Mouse (Mus musculus) G1E (cell line): ENCODE data around the gene Dmac2. TPM values are rescaled to one million over a fixed set of nuclear protein-coding genes. Genes with fewer than 3 reads are reported as not detected.

Experiments used
- ATAC-seq: 2 replicates; pipeline ENCODE4 v1.8.0; 2016; ENCODE audit warnings: mild to moderate bottlenecking; ENCODE audit not compliant: insufficient number of reproducible peaks, poor library complexity, low FRiP score, severe bottlenecking; ENCODE audit errors: extremely low read depth
- DNase-seq: peaks from one replicate; pipeline ENCODE4 v3.0.0; 2012; ENCODE audit warnings: low spot score
- H3K27me3 ChIP-seq: 2 replicates; pipeline ENCODE4 v1.6.1; 2012; ENCODE audit warnings: mild to moderate bottlenecking, low read length, inconsistent platforms; ENCODE audit not compliant: insufficient read depth
- H3K36me3 ChIP-seq: replicated peaks from 2 replicates; pipeline ENCODE3; 2012; ENCODE audit warnings: mild to moderate bottlenecking, inconsistent platforms
- H3K4me1 ChIP-seq: 2 replicates; pipeline ENCODE4 v1.6.1; 2012; ENCODE audit warnings: low read depth, low read length, inconsistent platforms, mixed read lengths; ENCODE audit not compliant: insufficient read depth
- H3K4me3 ChIP-seq: 2 replicates; pipeline ENCODE4 v1.5.1; 2012; ENCODE audit warnings: low read depth, mild to moderate bottlenecking, inconsistent platforms, low read length, moderate library complexity, mixed read lengths
- H3K9me3 ChIP-seq: replicated peaks from 2 replicates; pipeline ENCODE4 v1.6.1; 2012; ENCODE audit warnings: inconsistent platforms
- CTCF ChIP-seq: IDR thresholded peaks from 2 replicates; pipeline ENCODE4 v1.5.1; 2012; ENCODE audit warnings: low read depth, low read length, inconsistent platforms, mixed read lengths
- GATA1 ChIP-seq: IDR thresholded peaks from 2 replicates; pipeline ENCODE4 v1.6.1; 2012; ENCODE audit warnings: borderline replicate concordance, low read length, inconsistent platforms, mixed read lengths
- GATA2 ChIP-seq: IDR thresholded peaks from 2 replicates; pipeline ENCODE4 v1.6.1; 2012; ENCODE audit warnings: low read depth, low read length, inconsistent platforms, borderline replicate concordance
- POLR2AphosphoS5 ChIP-seq: IDR thresholded peaks from 2 replicates; pipeline ENCODE4 v1.6.1; 2012; ENCODE audit warnings: low read depth, low read length, inconsistent platforms; ENCODE audit not compliant: insufficient replicate concordance
- TAL1 ChIP-seq: conservative IDR thresholded peaks from 2 replicates; pipeline ENCODE4 v1.6.1; 2012; ENCODE audit warnings: low read depth, low read length, inconsistent platforms, mixed read lengths
- polyA plus RNA-seq: library from polyadenylated mRNA; stranded (reverse); fragments of >175 nt; gene quantifications from 2 replicates; pipeline ENCODE4 v1.2.3, GENCODE M21; 2012
- total RNA-seq, 2 experiments: library from RNA; stranded (forward) in 1 of 2; stranded (reverse) in 1 of 2; fragments of 200-1000 nt in 1 of 2; fragments of >200 nt in 1 of 2; fragmentation: Nextera tagmentation in 1 of 2; gene quantifications; 2 replicates each; pipeline ENCODE4 v1.2.3; 2014 to 2017

Gene Dmac2
- total and polyA plus RNA-seq, 3 experiments, result 17.8 to 34.2 (median 21.3) TPM

- TF ChIP-seq GATA1 (no peak), GATA2 (no peak), CTCF (no peak), POLR2AphosphoS5 (no peak), TAL1 (no peak)
- H3K4me3 ChIP-seq, result no peak overlapping the region
- peaks cover 5% of the 10 kb centered on the region for H3K9me3 ChIP-seq
- DNase-seq, result no peak
- H3K27me3 ChIP-seq, result no peaks in the 10 kb centered on the region
- peaks cover 34% of the 10 kb centered on the region for H3K36me3 ChIP-seq
- ATAC-seq, result no peak
- peaks cover 20% of the 10 kb centered on the region for H3K4me1 ChIP-seq
Measured at GRCm38 (mm10) chr7:25647574-25648123, 28.4 kb downstream of the Dmac2 start.

GRCm38 (mm10) chr7:25649839-25650238 lies 30.6 kb downstream of the Dmac2 start:
- Histone ChIP-seq H3K27me3 (no peaks in the 10 kb centered on the region), H3K36me3 (peaks cover 37% of the 10 kb centered on the region), H3K4me3 (no peak overlapping the region), H3K9me3 (no peaks in the 10 kb centered on the region), H3K4me1 (peaks cover 8% of the 10 kb centered on the region)
- TF ChIP-seq CTCF, result no peak
- TF ChIP-seq POLR2AphosphoS5, result no peak
- TF ChIP-seq GATA2, result no peak
- no peak for TF ChIP-seq GATA1
- no peak for TF ChIP-seq TAL1
- ATAC-seq (no peak), DNase-seq (no peak)

DNA sequence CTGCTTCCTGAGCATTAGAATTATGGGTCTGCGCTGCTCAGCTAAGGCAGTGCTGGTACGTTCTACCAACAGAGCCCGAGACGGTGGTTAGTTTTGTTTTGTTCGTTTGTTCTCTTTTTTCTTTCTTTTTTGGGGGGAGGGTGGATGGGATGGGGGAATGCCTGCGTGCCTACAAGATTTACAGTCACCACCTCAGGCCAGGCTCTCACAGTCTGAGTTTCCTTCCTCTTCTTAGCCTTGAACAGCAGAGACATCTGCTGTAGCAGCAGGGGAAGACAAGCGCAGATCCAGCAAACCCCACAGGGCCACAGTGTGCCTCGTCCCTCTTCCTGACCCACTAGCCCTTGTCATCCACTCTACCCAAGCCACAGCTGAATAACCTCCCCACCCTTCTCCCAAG lies 32.1 kb downstream of the Dmac2 start:
- Histone ChIP-seq H3K36me3 (peaks cover 29% of the 10 kb centered on the region), H3K4me1 (peaks cover 16% of the 10 kb centered on the region), H3K4me3 (no peak overlapping the region), H3K27me3 (no peaks in the 10 kb centered on the region), H3K9me3 (no peaks in the 10 kb centered on the region)
- no peak for TF ChIP-seq GATA1
- no peak for TF ChIP-seq POLR2AphosphoS5
- no peak for TF ChIP-seq GATA2
- TF ChIP-seq CTCF, result no peak
- TF ChIP-seq TAL1, result no peak
- DNase-seq (no peak), ATAC-seq (no peak)

DNA sequence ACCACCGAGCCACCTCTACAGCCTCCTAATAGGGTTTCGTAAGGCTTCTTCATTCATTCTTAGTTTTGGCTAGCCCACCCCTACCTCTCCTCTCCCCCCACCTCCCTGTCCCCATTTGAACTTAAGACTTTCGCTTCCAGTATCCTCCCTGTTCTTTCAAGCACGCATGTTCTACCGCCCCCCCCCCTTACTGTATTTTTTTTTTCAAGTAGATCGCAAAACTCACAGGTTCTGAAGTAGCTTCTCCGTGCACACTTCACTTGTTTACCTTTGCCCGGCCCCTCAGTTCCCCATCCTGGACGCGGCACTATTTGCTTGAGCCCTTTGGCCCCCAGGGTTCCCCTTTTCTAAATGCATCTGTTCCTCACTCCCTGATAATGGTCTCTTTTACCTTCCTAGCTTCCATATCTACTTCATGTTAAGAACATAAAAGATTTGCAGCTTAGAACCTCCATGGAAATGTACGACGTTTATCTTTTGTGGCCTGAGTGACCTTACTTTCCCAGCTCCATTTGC lies 33.1 kb downstream of the Dmac2 start:
- peaks cover 24% of the 10 kb centered on the region for H3K4me1 ChIP-seq
- no peak for DNase-seq
- ATAC-seq, result no peak
- H3K9me3 ChIP-seq, result no peaks in the 10 kb centered on the region
- peaks cover 24% of the 10 kb centered on the region for H3K36me3 ChIP-seq
- H3K27me3 ChIP-seq, result no peaks in the 10 kb centered on the region
- TF ChIP-seq GATA1, result no peak
- no peak for TF ChIP-seq POLR2AphosphoS5
- TF ChIP-seq TAL1, result no peak
- no peak for TF ChIP-seq GATA2
- no peak for TF ChIP-seq CTCF
- H3K4me3 ChIP-seq, result no peak overlapping the region

DNA sequence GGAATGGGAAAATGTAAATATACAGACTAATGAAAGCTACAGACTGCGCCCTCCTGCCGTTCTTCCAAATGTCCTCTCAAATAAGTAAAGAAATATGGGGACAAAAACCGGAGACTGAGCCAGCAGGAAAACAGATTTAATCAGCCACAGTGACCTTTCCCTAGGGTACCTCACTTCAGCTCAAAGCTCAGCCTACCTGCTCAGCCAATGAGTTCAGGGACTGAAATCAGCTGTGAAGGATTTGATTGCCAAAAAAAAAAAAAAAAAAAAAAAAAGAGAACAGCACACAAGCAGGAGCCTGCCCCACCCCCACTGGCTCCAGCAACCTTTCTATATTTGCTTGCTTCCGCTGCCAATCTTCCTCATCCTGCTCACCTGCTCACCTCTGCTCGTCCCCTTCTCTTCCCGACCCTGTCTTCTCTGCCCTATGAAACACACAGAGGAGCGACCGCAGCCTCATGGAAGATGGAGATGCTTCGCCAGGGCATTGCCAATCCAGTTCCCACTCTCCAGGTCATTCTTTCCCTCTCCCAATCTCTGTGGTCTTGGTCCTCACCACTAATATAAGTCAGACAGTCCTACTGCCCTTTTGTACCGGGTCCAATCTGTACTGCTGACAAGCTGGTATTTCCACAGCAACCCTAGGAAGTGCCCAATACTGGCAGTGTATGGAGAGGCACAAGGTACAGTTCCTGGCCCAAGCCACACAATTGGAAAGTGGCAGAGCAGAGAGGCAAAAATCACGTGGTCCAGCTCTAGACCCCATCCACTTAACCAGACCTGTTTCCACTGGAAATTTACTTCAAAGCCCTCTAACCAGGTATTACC lies 36.6 kb downstream of the Dmac2 start:
- Histone ChIP-seq H3K36me3 (peaks cover 24% of the 10 kb centered on the region), H3K4me3 (no peak overlapping the region), H3K4me1 (peaks cover 38% of the 10 kb centered on the region), H3K9me3 (no peaks in the 10 kb centered on the region), H3K27me3 (no peaks in the 10 kb centered on the region)
- TF ChIP-seq GATA2, result no peak
- no peak for TF ChIP-seq POLR2AphosphoS5
- no peak for TF ChIP-seq GATA1
- no peak for TF ChIP-seq TAL1
- TF ChIP-seq CTCF, result no peak
- no peak for DNase-seq
- ATAC-seq, result no peak

- ATAC-seq (no peak), DNase-seq (no peak)
- H3K4me1 ChIP-seq, result peaks cover 52% of the 10 kb centered on the region
- peak overlapping the region; percentile 77 for H3K4me3 ChIP-seq
- H3K36me3 ChIP-seq, result peaks cover 39% of the 10 kb centered on the region
- no peaks in the 10 kb centered on the region for H3K9me3 ChIP-seq
- H3K27me3 ChIP-seq, result no peaks in the 10 kb centered on the region
- no peak for TF ChIP-seq CTCF
- TF ChIP-seq TAL1, result no peak
- TF ChIP-seq POLR2AphosphoS5, result no peak
- TF ChIP-seq GATA2, result no peak
- no peak for TF ChIP-seq GATA1
Measured at GRCm38 (mm10) chr7:25657785-25658184, 38.6 kb downstream of the Dmac2 start.
